8 mouse cellular contexts compared by ENCODE assay signal in genomic region chr2:31142505-31142904, GRCm38 (mm10). TPM values are rescaled to one million over a fixed set of nuclear protein-coding genes. Genes with fewer than 3 reads are reported as not detected.
DNase-seq lines count a peak whose midpoint lies in the region; ATAC-seq and TF ChIP-seq lines count a peak whose summit lies in the region.

No protein-coding gene starts in this region.

- no peak for TF ChIP-seq CTCF in thymus, adult 2 months (IDR thresholded peaks at IDR 0.05; ENCODE audit: borderline replicate concordance, control insufficient read depth, extremely low read depth, insufficient read depth, low read length, poor library complexity)
- TF ChIP-seq CTCF in small intestine, adult 2 months (IDR thresholded peaks at IDR 0.05; ENCODE audit: extremely low read depth, insufficient read length, insufficient replicate concordance, low read depth, low read length): peak; percentile 22; the same call in 1 of the 2 replicates

- no peaks in the 10 kb centered on the region for H3K27me3 ChIP-seq in thymus, adult 2 months (ENCODE audit: control insufficient read depth, insufficient read depth, low read length)
- no peaks in the 10 kb centered on the region for H3K27me3 ChIP-seq in limb, embryonic 11.5 days (ENCODE audit: control insufficient read depth, insufficient read depth, low read length)
- no peaks in the 10 kb centered on the region for H3K27me3 ChIP-seq in small intestine, adult 2 months (ENCODE audit: control insufficient read depth, insufficient read depth, low read length)

- peak overlapping the region; percentile 89 for H3K27ac ChIP-seq in thymus, adult 2 months (ENCODE audit: control insufficient read depth, insufficient read depth, low read length)
- no peak overlapping the region for H3K27ac ChIP-seq in limb, embryonic 11.5 days (replicated peaks; ENCODE audit: low read depth, low read length)
- H3K27ac ChIP-seq in small intestine, adult 2 months (ENCODE audit: insufficient read depth, low read depth, low read length): peak overlapping the region; percentile 18

- peak overlapping the region; percentile 93 for H3K4me3 ChIP-seq in thymus, adult 2 months (ENCODE audit: control insufficient read depth, insufficient read depth, low read length)
- H3K4me3 ChIP-seq in limb, embryonic 11.5 days (ENCODE audit: low read depth, low read length): peak overlapping the region; percentile 81; the same call in 1 of the 2 replicates
- peak overlapping the region; percentile 94 for H3K4me3 ChIP-seq in small intestine, adult 2 months (ENCODE audit: low read depth, low read length)

- no peaks in the 10 kb centered on the region for H3K9me3 ChIP-seq in limb, embryonic 11.5 days (ENCODE audit: control insufficient read depth, low read length)

- no peaks in the 10 kb centered on the region for H3K36me3 ChIP-seq in thymus, adult 2 months (ENCODE audit: control insufficient read depth, insufficient read depth, low read length)
- no peaks in the 10 kb centered on the region for H3K36me3 ChIP-seq in limb, embryonic 11.5 days (ENCODE audit: control insufficient read depth, insufficient read depth, low read length)
- peaks cover 4% of the 10 kb centered on the region; the same call in 1 of the 2 replicates for H3K36me3 ChIP-seq in small intestine, adult 2 months (ENCODE audit: control insufficient read depth, insufficient read depth, low read length)

- H3K9ac ChIP-seq in limb, embryonic 11.5 days (ENCODE audit: low read length): no peak overlapping the region

- H3K4me1 ChIP-seq in thymus, adult 2 months (replicated peaks; ENCODE audit: control insufficient read depth, insufficient read depth, low read length): peaks cover 42% of the 10 kb centered on the region
- H3K4me1 ChIP-seq in limb, embryonic 11.5 days (ENCODE audit: control insufficient read depth, insufficient read depth, low read length): peaks cover 3% of the 10 kb centered on the region
- H3K4me1 ChIP-seq in small intestine, adult 2 months (ENCODE audit: control insufficient read depth, insufficient read depth, insufficient read length, low read length): peaks cover 5% of the 10 kb centered on the region

- DNase-seq in cerebellum, adult 8-10 months: peak; percentile 39
- no peak for DNase-seq in cerebellum, postnatal 36 days
- DNase-seq in thymus, adult 2 months: no peak
- DNase-seq in thymus, postnatal 25 days: no peak
- no peak for DNase-seq in limb, embryonic 11.5 days (ENCODE audit: low spot score)
- DNase-seq in adrenal gland, adult 2 months: no peak
- no peak for DNase-seq in adrenal gland, postnatal 14 days

- 33% methylated on average over 3 of the region's 3 CpGs for WGBS in thymus, adult 2 months
- WGBS in limb, embryonic 11.5 days: 39% methylated on average over 3 of the region's 3 CpGs
- WGBS in small intestine, adult 2 months: 35% methylated on average over 3 of the region's 3 CpGs

- no peak for ATAC-seq in limb, embryonic 11.5 days (ENCODE audit: insufficient number of reproducible peaks, low FRiP score, low TSS enrichment, low read depth)

- no peak for TF ChIP-seq POLR2A in thymus, adult 2 months (IDR thresholded peaks at IDR 0.05; ENCODE audit: control insufficient read depth, extremely low read depth, insufficient read depth, low read length, poor library complexity)
- TF ChIP-seq POLR2A in small intestine, adult 2 months (IDR thresholded peaks at IDR 0.05; ENCODE audit: low read depth, low read length): no peak

- peak overlapping the region; percentile 98 for H3K4me2 ChIP-seq in limb, embryonic 11.5 days (ENCODE audit: low read depth, severe bottlenecking)

RNA-seq across cellular contexts. Expression of gene Fnbp1, which starts 0.7 kb away (rescaled TPM):
- polyA plus RNA-seq in thymus, adult 2 months (2012; rRNA removed): 148 and 160 TPM in 2 replicates
- 13.9 and 17.5 TPM in 2 replicates for polyA plus RNA-seq in limb, embryonic 11.5 days (2014; fragmentation: Nextera tagmentation; extraction: Ambion mirVana)
- 20.3 and 28.6 TPM in 2 replicates for polyA plus RNA-seq in small intestine, adult 2 months (2012; rRNA removed)
- 10 to 100 TPM; 59.7 to 73.4 TPM for total RNA-seq in adrenal gland, adult 2 months (2021)
- polyA plus RNA-seq in adrenal gland, adult 2 months (2012; rRNA removed): 34.3 and 35.6 TPM in 2 replicates
- 53.0 and 66.5 TPM in 2 replicates for total RNA-seq in adrenal gland, postnatal 14 days (2021)

RNA-seq across cellular contexts. Expression of gene Gpr107, which starts 9.6 kb away (rescaled TPM):
- 33.2 and 34.6 TPM in 2 replicates for polyA plus RNA-seq in thymus, adult 2 months (2012; rRNA removed)
- polyA plus RNA-seq in limb, embryonic 11.5 days (2014; fragmentation: Nextera tagmentation; extraction: Ambion mirVana): 23.8 and 26.9 TPM in 2 replicates
- 14.8 and 30.5 TPM in 2 replicates for polyA plus RNA-seq in small intestine, adult 2 months (2012; rRNA removed)
- total RNA-seq in adrenal gland, adult 2 months (2021): 10 to 100 TPM; 54.9 to 55.8 TPM
- polyA plus RNA-seq in adrenal gland, adult 2 months (2012; rRNA removed): 18.2 and 21.7 TPM in 2 replicates
- total RNA-seq in adrenal gland, postnatal 14 days (2021): 46.8 and 48.1 TPM in 2 replicates
